Mouse (Mus musculus) testis, adult 2 months (tissue): ENCODE measurements at regions not wholly inside any gene's neighbourhood (a gene's known extent, or its start where the extent isn't known, plus 50 kb on each side); places are given as distances from the start of the nearest gene placed in this dataset.

Experiments
- H3K27ac ChIP-seq: fragments of 200-500 bp; 2 replicates; pipeline ENCODE4 v1.5.1; 2012; ENCODE audit warnings: low read depth, low read length; ENCODE audit not compliant: control insufficient read depth, insufficient read depth
- H3K27me3 ChIP-seq: fragments of 200-500 bp; 2 replicates; pipeline ENCODE4 v1.6.1; 2012; ENCODE audit warnings: mild to moderate bottlenecking, low read length, moderate library complexity; ENCODE audit not compliant: control insufficient read depth, insufficient read depth
- H3K36me3 ChIP-seq: fragments of 200-500 bp; 2 replicates; pipeline ENCODE4 v1.6.1; 2012; ENCODE audit warnings: mild to moderate bottlenecking, low read length; ENCODE audit not compliant: control insufficient read depth, insufficient read depth
- H3K4me1 ChIP-seq: fragments of 200-500 bp; 2 replicates; pipeline ENCODE4 v1.6.1; 2012; ENCODE audit warnings: low read length; ENCODE audit not compliant: control insufficient read depth, insufficient read depth
- H3K4me3 ChIP-seq: fragments of 200-500 bp; 2 replicates; pipeline ENCODE4 v1.5.1; 2012; ENCODE audit warnings: low read depth, mild to moderate bottlenecking, low read length, moderate library complexity, mixed read lengths; ENCODE audit not compliant: control insufficient read depth
- CTCF ChIP-seq: fragments of 200-500 bp; IDR thresholded peaks from 2 replicates; pipeline ENCODE4 v1.5.1; 2012; ENCODE audit warnings: low read depth, mild to moderate bottlenecking, inconsistent platforms, low read length, moderate library complexity; ENCODE audit not compliant: control insufficient read depth, insufficient read depth, insufficient replicate concordance
- POLR2A ChIP-seq: fragments of 200-500 bp; IDR thresholded peaks from 2 replicates; pipeline ENCODE4 v1.6.1; 2012; ENCODE audit warnings: low read depth, mild to moderate bottlenecking, inconsistent platforms, low read length, moderate library complexity; ENCODE audit not compliant: control insufficient read depth

DNA sequence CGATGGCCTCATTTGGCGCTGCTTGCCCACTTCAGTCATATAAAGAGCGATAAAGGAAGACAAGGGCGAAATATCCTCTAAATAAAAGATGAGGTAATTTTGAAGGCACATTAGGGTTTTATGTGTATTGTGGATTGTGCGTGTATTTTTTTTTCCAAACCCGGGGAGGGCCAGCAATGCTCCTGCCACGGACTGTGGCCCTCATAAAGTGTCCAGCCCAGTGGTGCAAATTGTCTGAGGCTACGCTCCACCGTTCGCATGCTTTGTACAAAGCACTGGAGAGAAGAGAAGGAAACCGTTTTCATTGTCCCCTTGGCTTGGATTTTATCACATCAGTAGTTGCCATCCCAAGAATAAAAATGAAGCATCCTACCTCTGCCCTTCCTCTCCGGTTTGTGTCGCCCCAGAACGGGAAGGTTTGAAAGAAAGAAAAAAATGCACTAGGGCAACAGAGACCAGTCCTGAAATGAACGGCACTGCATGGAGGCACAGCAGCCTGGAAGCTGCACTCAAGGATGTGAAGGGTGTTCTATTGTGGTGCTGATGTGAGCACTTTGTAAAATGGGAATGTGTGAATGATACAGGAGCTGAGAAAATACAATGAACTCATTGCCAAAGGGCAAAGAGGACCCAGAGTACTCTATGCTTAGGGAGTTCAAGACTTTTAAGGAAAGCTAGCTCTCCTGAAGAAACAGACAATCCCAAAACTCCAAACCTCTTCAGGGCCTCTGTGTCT is 1004.7 kb upstream of the A1bg start:
- Histone ChIP-seq H3K4me1 (no peaks in the 10 kb centered on the region), H3K27ac (no peak overlapping the region), H3K27me3 (no peaks in the 10 kb centered on the region), H3K36me3 (no peaks in the 10 kb centered on the region), H3K4me3 (no peak overlapping the region)
- TF ChIP-seq POLR2A (no peak), CTCF (no peak)

DNA sequence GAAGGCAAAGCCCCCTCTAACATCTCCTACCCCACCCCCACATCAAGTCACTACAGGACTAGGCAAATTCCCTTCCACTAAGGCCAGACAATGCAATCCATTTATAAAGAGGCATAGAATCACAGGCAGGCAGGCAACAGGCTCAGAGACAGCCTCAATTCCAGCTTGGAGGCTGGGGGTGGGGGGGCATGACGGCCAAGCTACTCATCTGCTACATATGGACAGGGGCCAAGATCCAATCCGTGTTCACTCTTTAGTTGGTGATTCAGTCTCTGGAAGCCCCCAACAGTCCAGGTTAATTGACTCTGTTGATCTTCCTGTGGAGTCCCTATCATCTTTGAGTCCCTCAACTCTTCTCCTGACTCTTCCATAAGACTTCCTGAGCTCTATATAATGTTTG is 997.2 kb upstream of the A1bg start:
- no peak overlapping the region for H3K27ac ChIP-seq
- TF ChIP-seq CTCF (no peak), POLR2A (no peak)
- no peaks in the 10 kb centered on the region for H3K36me3 ChIP-seq
- H3K4me1 ChIP-seq, result no peaks in the 10 kb centered on the region
- H3K4me3 ChIP-seq, result no peak overlapping the region
- no peaks in the 10 kb centered on the region for H3K27me3 ChIP-seq

DNA sequence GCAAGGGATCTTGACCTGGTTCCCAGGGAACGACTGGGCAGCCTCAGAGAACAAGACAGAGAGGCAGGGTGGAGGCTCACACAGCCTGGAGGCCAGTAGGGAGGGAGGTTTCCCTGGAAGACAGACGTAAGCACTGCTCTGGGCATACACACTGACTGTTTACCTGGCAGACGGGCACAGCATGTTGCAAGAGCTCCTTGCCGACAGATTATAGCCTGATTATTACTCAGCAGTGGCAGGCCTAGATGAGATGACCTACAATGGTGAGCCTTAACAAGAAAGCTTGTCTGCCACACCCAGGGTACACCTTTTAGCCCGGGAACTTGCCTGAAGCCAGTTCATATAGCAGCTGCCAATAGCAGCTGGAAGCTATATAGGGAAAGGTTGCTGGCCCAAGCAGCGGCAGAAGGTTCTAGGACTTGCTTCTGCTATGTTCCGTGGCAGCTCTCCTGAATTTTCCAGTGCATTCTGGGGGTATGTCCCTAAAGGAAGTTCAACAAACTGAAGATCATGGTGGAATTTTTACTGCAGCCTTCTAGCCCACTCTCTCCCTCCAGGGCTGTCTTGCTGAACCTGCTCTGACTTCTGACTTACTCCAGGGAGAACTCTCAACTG is 990.8 kb upstream of the A1bg start:
- Histone ChIP-seq H3K27ac (no peak overlapping the region), H3K27me3 (no peaks in the 10 kb centered on the region), H3K4me1 (no peaks in the 10 kb centered on the region), H3K36me3 (no peaks in the 10 kb centered on the region), H3K4me3 (no peak overlapping the region)
- TF ChIP-seq CTCF, result no peak
- TF ChIP-seq POLR2A, result no peak

DNA sequence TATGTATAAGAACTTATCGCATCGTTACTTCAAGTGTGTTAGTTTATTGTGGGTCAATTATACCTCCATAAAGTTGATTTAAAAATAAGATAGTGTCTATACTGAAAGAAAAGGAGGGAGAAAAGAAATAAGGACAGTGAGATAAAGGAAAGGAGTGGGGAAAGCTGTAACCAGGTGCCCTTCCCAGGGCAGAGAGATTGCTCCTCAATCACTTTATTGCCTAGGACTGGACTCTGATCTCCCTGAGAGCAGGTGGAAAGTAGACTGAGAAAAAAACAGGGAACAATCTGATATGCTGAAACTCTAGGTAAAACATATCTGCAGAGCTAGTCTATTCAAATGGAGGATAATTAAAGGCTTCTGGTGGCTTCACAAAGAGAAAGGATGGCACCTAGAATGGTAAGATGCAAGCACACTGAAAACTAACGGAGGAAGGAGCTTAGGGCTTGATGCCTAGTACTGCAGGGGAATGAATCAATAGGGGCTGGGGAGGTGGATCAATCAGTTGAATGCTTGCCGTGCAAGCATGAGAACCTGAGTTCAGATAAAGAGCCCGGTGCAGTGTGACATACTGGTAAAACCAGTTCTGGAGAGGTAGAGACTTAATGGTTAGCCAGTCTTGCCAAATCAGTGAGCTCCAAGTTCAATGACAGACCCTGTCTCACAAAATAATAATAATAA is 982.5 kb upstream of the A1bg start:
- H3K36me3 ChIP-seq, result no peaks in the 10 kb centered on the region

DNA sequence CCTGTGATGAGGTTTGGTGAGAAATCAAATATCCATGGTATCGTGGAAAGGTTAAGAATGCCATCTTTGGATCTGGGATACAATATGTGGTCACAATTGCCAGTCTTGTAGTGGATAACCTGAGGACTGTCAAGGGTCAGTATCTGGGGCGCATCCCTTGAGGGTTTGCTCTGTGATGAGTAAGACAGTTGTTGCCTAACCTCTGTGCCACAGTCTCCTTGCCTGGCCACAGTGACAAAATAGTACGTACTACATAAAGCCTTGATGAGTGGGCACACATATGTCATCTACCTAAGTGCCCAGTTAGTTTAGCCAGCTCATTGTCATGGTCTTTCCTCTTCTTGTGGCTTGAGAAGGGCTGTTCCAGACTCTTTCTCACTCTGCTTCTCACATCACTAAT is 977.0 kb upstream of the A1bg start:
- Histone ChIP-seq H3K27me3 (no peaks in the 10 kb centered on the region), H3K27ac (no peak overlapping the region), H3K36me3 (no peaks in the 10 kb centered on the region), H3K4me3 (no peak overlapping the region), H3K4me1 (no peaks in the 10 kb centered on the region)
- TF ChIP-seq POLR2A, result no peak

More for the DNA sequence above, 982.5 kb upstream of the A1bg start:
- H3K27ac ChIP-seq, result no peak overlapping the region
- H3K27me3 ChIP-seq, result no peaks in the 10 kb centered on the region
- TF ChIP-seq CTCF (no peak), POLR2A (no peak)
- H3K4me1 ChIP-seq, result no peaks in the 10 kb centered on the region
- H3K4me3 ChIP-seq, result no peak overlapping the region

DNA sequence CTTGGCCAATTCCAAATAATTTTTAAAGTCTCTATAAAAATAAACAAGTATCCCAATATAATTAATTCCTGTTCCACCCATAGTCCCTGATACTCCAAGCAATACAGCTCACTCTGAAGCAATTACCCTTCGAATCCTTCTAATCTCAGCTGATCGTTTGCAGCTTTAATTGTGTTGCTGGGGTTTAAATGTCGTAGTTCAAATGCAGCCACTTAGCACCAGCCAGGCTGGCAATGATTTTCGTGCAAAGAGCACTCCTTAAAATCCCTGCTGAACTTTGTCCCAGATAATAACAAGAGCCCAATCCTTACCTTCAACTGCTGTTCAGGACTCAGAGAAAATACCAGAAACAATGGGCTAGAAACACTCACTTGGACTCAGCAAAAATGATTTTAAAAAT is 974.8 kb upstream of the A1bg start:
- Histone ChIP-seq H3K27ac (no peak overlapping the region), H3K4me3 (no peak overlapping the region), H3K36me3 (no peaks in the 10 kb centered on the region), H3K4me1 (no peaks in the 10 kb centered on the region), H3K27me3 (no peaks in the 10 kb centered on the region)
- TF ChIP-seq CTCF, result no peak
- TF ChIP-seq POLR2A, result no peak

DNA sequence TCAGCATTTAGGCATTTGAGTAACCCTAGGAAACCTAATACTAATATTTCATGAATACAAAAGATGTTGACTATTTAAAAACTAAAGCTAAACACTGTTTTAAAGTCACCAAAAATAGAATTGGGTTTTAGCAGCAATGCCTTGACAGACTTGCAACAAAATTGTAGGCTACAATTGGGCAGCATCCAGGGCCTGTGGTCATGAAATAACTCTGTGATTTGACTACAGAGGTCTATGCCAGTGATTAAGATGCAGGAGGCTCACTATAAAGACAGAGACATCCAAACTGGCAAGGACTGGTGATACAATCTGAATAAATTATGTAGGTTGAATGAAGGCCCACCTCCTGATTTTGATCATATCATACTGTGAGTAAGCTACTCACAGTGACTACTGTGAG is 967.5 kb upstream of the A1bg start:
- no peaks in the 10 kb centered on the region for H3K36me3 ChIP-seq
- no peak for TF ChIP-seq POLR2A
- H3K27ac ChIP-seq, result no peak overlapping the region
- H3K4me3 ChIP-seq, result no peak overlapping the region
- H3K4me1 ChIP-seq, result no peaks in the 10 kb centered on the region
- no peaks in the 10 kb centered on the region for H3K27me3 ChIP-seq
